Mouse (Mus musculus): ENCODE data around the gene Gm42421.

Gm42421 gene

GRCm38 (mm10) chr5:143933414-143933813 is 5.4 kb downstream of the Gm42421 start:
- intact Hi-C loops (cut with DNase I), result loop anchor here (5.0 kb wide), 1 partner anchor 44 kb away; no protein-coding TSS in a partner anchor

GRCm38 (mm10) chr5:143933875-143934274 is 5.9 kb downstream of the Gm42421 start:
- intact Hi-C loops (cut with DNase I), result loop anchor here (5.0 kb wide), 1 partner anchor 43 kb away; no protein-coding TSS in a partner anchor

DNA sequence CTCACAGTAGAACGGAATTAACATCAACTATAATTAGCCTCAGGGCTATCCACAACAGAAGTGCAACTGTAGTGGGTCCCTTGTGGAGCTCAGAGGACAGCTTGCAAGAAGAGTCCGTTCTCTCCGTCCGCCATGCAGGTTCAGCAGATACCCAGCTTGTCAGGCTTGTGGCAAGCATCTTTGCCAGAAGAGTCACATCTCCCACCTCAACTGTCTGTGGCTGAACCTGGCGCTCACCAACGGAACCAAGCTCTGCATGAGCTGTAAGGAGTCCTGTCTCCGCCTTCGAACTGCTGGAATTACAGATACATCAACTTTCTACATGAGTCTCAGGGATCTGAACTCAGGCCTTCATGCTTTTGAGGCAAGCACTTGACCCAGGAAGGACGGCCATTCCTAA is 8.2 kb downstream of the Gm42421 start:
- intact Hi-C loops (cut with DNase I), result no loop called here

DNA sequence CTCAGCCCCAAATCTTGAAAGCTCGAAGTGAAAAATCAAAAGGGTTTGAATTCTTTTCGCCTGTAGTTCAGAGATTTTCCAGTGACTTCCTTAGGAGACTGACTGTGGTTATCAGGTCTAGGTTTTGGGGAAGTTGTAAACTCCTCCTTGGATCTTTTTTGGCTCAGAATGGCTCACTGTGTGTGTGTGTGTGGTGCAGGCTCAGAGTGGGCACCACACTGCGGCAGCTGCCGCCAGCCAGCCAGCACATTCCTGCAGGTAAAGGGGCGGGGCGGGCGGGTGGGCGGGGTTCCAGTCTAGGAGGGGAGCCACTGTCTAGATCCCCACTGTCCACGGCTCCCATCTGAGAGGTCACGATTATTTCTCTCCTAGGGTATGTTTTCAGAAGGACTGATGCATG is 13.6 kb downstream of the Gm42421 start:
- intact Hi-C loops (cut with DNase I), result no loop called here

- intact Hi-C loops (cut with DNase I), result no loop called here
Measured at GRCm38 (mm10) chr5:143943231-143944125, 15.5 kb downstream of the Gm42421 start.

GRCm38 (mm10) chr5:143948361-143948760 is 20.4 kb downstream of the Gm42421 start:
- intact Hi-C loops (cut with DNase I), result no loop called here

DNA sequence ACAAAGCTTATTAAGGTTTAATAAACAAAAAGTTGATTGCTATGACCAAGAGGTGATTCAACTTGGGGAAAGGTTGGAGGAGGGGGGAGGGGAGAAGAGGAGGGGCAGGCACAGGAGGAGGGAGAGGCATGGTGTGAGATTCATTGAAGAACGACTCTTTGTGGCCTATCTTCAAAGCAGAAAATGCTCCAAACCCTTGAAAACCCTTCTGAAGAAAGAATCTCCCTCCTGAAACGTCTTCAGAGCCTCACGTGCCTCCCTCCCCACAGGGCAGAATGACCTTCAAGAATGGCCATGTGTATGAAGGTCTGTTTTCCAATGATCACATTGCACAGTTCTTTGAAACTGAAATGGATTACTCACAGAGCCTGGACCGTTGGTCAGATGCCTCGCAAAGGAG is 22.0 kb downstream of the Gm42421 start:
- intact Hi-C loops (cut with DNase I), result no loop called here

DNA sequence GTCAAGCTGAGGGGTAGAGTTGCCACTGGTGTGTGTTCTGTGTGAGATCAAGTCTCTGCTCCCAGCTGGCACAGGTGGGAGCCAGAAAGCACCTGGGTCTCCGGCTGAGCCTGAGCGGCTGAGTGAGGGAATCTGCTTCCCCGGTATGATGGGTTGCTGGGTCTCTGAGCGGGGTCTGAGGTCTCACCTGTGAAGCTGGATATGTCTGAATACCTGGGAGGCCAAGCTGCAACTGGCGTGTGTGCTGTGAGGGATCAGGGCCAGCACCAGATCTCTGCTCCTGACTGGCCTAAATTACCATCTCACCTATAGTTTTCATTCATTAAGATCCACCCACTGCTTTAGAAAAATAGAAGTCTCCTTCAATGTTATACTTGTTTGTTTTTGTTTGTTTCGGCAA is 29.1 kb downstream of the Gm42421 start:
- intact Hi-C loops (cut with DNase I), result no loop called here

- intact Hi-C loops (cut with DNase I), result no loop called here
Measured at GRCm38 (mm10) chr5:143959551-143959950, 31.6 kb downstream of the Gm42421 start.

DNA sequence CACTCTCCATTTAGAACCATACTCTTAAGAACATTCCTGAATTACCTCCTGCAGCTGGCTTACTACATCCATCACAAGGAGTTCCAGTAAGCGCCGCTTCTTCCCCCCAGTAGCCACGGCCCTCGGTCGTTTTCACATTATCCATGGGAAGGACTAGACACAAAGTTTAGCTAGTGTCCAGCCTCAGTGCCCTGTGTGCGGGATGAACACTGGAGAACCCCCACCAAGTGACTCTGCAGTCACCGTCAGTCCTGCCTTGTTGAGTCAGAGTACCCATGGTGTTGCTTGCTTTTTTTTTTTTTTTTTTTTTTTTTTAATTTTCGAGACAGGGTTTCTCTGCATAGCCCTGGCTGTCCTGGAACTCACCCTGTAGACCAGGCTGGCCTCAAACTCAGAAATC is 33.2 kb downstream of the Gm42421 start:
- intact Hi-C loops (cut with DNase I), result no loop called here

GRCm38 (mm10) chr5:143965586-143966345 is 37.8 kb downstream of the Gm42421 start:
- intact Hi-C loops (cut with DNase I), result no loop called here

DNA sequence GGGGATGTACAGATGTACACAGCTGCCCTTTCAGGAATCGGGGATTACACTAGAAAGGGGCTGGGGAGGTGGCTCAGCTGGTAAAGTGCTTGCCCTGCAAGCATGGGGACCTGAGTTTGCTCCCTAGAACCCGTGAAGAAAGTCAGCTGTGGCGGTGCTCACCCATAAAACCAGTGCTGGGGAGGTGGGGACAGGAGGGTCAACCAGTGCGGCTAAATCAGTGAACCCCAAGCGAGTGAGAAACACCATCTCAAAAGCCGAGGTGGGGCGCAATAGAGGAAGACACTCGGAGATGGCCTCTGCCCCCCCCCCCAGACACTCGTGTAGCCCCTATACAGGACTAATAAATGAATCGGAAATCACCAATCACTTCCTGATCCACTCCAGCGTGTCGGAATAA is 38.7 kb downstream of the Gm42421 start:
- intact Hi-C loops (cut with DNase I), result no loop called here

GRCm38 (mm10) chr5:143972628-143973027 is 44.7 kb downstream of the Gm42421 start:
- intact Hi-C loops (cut with DNase I), result loop anchor here (10.0 kb wide), 1 partner anchor 238 kb away; the partner anchor contains the start of gene Usp42

- intact Hi-C loops (cut with DNase I), result loop anchor here (5.0 to 10.0 kb wide), 2 partner anchors 43 to 240 kb away; partner anchors contain the start of genes Rsph10b and Usp42
Measured at GRCm38 (mm10) chr5:143974931-143975630, 47.1 kb downstream of the Gm42421 start.

DNA sequence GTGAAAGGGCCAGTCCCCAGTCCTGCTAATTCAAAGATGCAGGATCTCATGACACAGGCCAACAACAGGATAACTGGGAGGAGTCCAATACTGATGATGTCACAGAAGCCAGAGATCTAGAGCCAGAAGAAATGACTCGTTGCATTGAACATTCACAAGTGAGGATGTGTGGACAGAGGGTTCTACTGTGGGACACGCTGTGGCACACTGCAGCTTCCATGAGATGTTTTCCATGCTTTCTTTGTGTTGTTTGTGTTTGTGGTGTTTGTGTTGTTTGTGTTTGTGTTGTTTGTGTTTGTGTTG is 47.6 kb downstream of the Gm42421 start:
- intact Hi-C loops (cut with DNase I), result loop anchor here (5.0 to 10.0 kb wide), 2 partner anchors 43 to 241 kb away; partner anchors contain the start of genes Rsph10b and Usp42

DNA sequence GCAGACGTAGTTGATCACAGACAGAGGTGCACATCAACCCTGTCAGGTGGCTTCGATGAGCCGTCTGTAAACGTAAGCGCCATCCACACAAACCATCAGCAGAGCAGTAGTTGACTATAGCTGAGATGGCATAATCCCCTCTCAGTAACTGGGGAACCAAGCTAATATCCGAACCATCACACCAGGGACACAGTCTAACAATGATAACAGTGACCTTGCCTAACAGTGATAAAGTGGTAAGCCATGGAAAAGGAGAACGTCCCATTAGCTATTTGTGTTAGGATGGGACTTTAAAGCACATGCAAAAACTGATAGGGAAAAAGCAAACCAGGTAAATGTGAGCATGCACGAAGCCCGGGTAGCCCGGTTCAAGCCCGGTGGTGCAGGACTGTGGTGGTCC is 48.3 kb downstream of the Gm42421 start:
- intact Hi-C loops (cut with DNase I), result loop anchor here (5.0 to 10.0 kb wide), 2 partner anchors 44 to 241 kb away; partner anchors contain the start of genes Rsph10b and Usp42

GRCm38 (mm10) chr5:143976726-143977431 is 48.9 kb downstream of the Gm42421 start:
- intact Hi-C loops (cut with DNase I), result loop anchor here (5.0 to 10.0 kb wide), 2 partner anchors 45 to 242 kb away; partner anchors contain the start of genes Rsph10b and Usp42

DNA sequence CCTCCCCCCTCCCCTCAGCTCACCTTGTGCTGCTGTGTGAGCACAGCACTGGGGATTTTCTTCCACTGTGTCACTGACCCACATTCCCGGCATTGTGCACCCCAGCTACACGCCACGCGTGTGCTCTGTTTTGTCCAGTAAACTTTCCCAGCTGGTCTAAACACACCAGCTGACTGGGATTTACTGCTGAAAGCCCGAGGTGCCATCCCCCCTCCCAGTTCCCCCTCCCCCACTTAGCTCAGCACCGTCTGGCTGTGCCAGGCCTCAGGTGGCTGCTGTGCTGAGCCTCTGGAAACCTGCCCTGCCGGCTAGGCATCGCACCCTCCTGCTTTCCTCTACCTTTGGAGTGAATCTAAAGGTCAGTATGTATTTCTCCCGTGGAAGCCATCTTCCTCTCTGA is 52.9 kb downstream of the Gm42421 start:
- intact Hi-C loops (cut with DNase I), result no loop called here

GRCm38 (mm10) chr5:143982361-143982760 is 54.4 kb downstream of the Gm42421 start:
- intact Hi-C loops (cut with DNase I), result no loop called here

GRCm38 (mm10) chr5:143985381-143985780 is 57.4 kb downstream of the Gm42421 start:
- intact Hi-C loops (cut with DNase I), result no loop called here

Measured in adrenal gland (tissue).